Mouse (Mus musculus): ENCODE measurements around the gene Mrpl38. TPM values are rescaled to one million over a fixed set of nuclear protein-coding genes. Genes with fewer than 3 reads are reported as not detected.

The Mrpl38 gene
- polyA plus RNA-seq, 1 experiment from 2014 or later: 86.9 TPM

DNA sequence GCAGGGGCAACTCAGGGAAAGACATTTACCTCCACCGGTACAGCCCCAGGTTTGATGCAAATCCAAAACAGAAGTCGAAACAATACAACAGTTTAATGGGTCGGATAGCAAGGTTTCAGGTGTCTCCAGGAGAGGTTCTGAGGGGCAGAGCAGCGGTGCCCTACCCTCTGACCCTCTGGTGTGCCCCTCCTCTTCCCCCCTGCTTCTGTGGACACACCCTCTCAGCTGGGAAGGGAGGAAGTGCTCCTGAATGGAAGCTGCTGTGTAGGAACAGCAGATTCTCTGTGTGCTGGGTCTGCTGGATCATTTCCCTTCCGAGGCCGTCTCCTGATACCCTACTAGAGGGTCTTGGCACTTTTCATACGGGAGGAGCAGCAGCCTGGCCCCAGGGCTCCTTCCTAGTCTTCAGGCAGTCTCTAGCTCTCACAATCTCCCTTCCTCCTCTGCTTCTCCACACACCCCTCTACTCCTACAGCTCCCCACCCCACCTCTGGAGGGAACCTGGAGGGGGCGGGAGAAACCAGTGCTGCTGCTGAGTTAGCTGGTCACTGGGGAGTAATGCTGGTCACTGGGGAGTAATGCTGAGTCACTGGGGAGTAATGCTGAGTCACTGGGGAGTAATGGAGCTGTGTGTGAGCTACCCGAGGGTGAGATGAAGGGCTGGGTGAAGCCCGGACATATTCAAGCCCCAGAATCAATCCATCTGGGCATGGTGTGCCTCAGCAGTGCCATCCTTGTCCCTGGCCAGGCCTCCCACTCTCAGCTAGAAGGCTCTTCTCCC lies 3.7 kb upstream of the Mrpl38 start:
- no peak overlapping the region for H3K9ac ChIP-seq
- ATAC-seq (ENCODE audit: insufficient number of reproducible peaks, low FRiP score, low TSS enrichment, low read depth): no peak
- H3K4me1 ChIP-seq: peaks cover 18% of the 10 kb centered on the region
- 53% methylated on average over 10 of the region's 10 CpGs for WGBS
- H3K27ac ChIP-seq (replicated peaks): no peak overlapping the region
- peaks cover 60% of the 10 kb centered on the region for H3K36me3 ChIP-seq
- H3K27me3 ChIP-seq: no peaks in the 10 kb centered on the region
- H3K4me2 ChIP-seq (replicated peaks): no peak overlapping the region
- no peaks in the 10 kb centered on the region for H3K9me3 ChIP-seq (replicated peaks)
- H3K4me3 ChIP-seq (replicated peaks): no peak overlapping the region

GRCm38 (mm10) chr11:116138096-116138467 lies 586 bp downstream of the Mrpl38 start:
- H3K9ac ChIP-seq: peak overlapping the region; percentile 87
- peaks cover 45% of the 10 kb centered on the region for H3K36me3 ChIP-seq
- H3K9me3 ChIP-seq (replicated peaks): no peaks in the 10 kb centered on the region
- peaks cover 25% of the 10 kb centered on the region for H3K4me1 ChIP-seq
- no peak for ATAC-seq (ENCODE audit: insufficient number of reproducible peaks, low FRiP score, low TSS enrichment, low read depth)
- H3K27me3 ChIP-seq: no peaks in the 10 kb centered on the region
- H3K4me2 ChIP-seq (replicated peaks): peak overlapping the region; percentile 71
- WGBS: 1% methylated on average over 20 of the region's 20 CpGs
- H3K27ac ChIP-seq (replicated peaks): peak overlapping the region; percentile 80
- peak overlapping the region; percentile 94 for H3K4me3 ChIP-seq (replicated peaks)

DNA sequence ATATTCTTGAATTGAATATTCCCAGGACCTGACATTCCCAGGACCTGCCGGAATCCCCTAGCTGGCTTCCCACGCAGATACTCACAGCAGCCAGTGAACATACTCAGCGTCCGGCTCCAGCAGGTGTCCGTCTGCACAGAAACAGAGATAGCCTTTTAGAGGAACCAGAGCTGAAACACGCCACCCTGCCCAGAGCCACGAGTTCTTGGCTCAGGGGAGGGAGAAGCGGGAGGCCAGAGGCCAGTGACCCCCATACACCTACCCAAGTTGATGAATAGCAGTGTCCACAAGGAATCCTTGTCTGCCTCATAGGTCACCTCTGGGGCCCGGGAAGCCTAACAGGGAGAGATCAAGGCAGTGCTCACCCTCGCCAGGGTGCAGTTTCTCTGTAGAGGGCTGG lies 4.5 kb downstream of the Mrpl38 start:
- Histone ChIP-seq H3K27me3 (no peaks in the 10 kb centered on the region), H3K36me3 (peaks cover 32% of the 10 kb centered on the region), H3K4me1 (peaks cover 55% of the 10 kb centered on the region), H3K27ac (replicated peaks) (no peak overlapping the region), H3K4me3 (replicated peaks) (no peak overlapping the region), H3K9me3 (replicated peaks) (no peaks in the 10 kb centered on the region), H3K9ac (no peak overlapping the region), H3K4me2 (replicated peaks) (no peak overlapping the region)
- WGBS: 86% methylated on average over 10 of the region's 10 CpGs
- no peak for ATAC-seq (ENCODE audit: insufficient number of reproducible peaks, low FRiP score, low TSS enrichment, low read depth)

GRCm38 (mm10) chr11:116133497-116133896 lies 5.2 kb downstream of the Mrpl38 start:
- WGBS: 43% methylated on average over 5 of the region's 5 CpGs
- H3K4me3 ChIP-seq (replicated peaks): no peak overlapping the region
- no peaks in the 10 kb centered on the region for H3K9me3 ChIP-seq (replicated peaks)
- 0 out of 2 replicates have a peak overlapping the region, but pooled peaks have one; percentile 39 for H3K27ac ChIP-seq (replicated peaks)
- peaks cover 32% of the 10 kb centered on the region for H3K36me3 ChIP-seq
- no peak overlapping the region for H3K9ac ChIP-seq
- H3K4me2 ChIP-seq (replicated peaks): no peak overlapping the region
- peaks cover 53% of the 10 kb centered on the region for H3K4me1 ChIP-seq
- no peak for ATAC-seq (ENCODE audit: insufficient number of reproducible peaks, low FRiP score, low TSS enrichment, low read depth)
- H3K27me3 ChIP-seq: no peaks in the 10 kb centered on the region

DNA sequence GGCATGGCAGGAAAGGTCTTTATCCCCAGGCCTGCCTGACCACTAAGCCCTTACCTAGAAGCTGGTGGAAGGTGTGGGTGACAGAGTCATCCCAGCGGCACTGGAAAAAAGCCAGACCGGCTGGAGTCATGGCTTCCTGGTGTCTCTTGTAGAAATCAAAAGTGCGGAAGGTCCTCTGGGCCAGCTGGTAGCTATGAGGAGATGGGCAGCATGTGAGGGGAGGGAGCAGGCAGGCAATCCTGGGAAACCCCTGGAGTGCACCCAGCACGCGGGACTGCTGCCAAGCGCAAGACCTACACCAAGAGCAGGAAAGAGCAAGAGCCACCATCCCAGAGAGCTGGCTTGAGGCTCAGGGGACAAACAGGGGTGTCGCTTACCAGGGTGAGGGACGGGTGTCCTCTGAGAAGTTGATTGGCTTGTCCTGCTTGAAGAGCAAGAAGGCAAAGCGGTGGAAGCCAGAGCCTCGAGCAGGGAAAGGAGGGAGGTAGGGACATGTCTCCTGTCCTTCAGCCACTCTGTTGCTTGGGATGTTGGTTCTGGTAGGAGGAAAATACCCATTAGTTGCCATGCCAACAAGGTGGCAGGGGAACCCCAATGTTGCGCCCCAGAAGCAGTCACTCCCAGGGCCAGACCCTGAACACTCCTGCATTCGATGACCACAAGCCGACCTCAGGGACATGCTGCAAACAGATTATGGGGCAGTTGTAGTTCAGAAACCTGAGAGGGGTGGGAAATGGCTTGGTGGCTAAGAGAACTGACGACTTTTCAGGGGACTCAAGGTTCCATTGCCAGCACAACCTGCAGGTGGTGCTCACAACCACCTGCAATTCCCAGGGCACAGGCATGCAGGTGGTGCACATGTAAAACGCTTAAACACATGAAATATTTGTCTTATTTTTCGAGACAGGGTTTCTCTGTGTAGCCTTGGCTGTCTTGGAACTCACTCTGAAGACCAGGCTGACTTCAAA lies 6.0 kb downstream of the Mrpl38 start:
- Histone ChIP-seq H3K4me2 (replicated peaks) (no peak overlapping the region), H3K27ac (replicated peaks) (peak overlapping the region; percentile 44), H3K36me3 (peaks cover 32% of the 10 kb centered on the region), H3K9me3 (replicated peaks) (no peaks in the 10 kb centered on the region), H3K9ac (0 out of 2 replicates have a peak overlapping the region, but pooled peaks have one; percentile 18), H3K27me3 (no peaks in the 10 kb centered on the region), H3K4me1 (peaks cover 52% of the 10 kb centered on the region), H3K4me3 (replicated peaks) (no peak overlapping the region)
- ATAC-seq (ENCODE audit: insufficient number of reproducible peaks, low FRiP score, low TSS enrichment, low read depth): no peak
- WGBS: 72% methylated on average over 16 of the region's 16 CpGs

DNA sequence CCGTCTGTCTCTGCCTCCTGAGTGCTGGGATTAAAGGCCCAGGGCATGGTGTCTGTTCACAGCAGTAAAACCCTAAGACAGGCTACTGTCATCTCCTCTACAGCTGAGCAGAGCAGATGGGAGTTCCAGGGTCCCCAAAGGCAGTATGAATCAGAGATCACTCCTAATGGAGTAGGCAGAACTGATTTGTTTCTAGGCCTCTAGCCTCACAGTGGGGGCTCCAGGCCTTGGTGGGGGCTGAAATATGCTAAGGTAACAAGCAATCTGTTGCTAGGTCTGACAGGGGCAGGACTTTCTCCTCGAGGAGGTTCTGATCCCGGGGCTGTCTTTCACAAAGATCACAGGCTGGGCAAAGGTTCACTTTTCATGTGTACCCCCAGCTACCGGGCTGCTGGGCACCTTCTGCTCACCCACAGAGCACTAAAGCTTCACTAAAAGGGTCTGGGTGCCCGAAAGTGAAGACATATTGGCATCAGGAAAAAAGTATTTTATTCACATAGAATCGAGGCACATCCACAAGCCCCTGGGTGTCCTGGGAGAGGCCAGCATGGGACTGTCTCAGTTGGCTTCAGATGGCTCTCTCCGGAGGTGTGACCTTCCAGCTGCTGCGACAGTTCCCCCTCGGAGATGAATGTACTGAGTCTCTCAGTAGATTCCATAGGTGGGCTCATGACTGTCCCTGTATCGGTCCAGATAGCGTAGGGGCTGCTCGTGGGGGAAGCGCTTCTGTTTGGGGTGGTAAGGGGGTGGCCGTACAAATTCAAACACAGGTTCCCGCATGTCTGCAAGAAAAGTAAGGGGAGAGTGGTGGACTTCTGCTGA lies 7.1 kb downstream of the Mrpl38 start:
- peak overlapping the region; percentile 63 for H3K4me3 ChIP-seq (replicated peaks)
- H3K27me3 ChIP-seq: no peaks in the 10 kb centered on the region
- H3K4me1 ChIP-seq: peaks cover 56% of the 10 kb centered on the region
- peaks cover 32% of the 10 kb centered on the region for H3K36me3 ChIP-seq
- peak overlapping the region; percentile 94 for H3K27ac ChIP-seq (replicated peaks)
- no peak overlapping the region for H3K9ac ChIP-seq
- no peak for ATAC-seq (ENCODE audit: insufficient number of reproducible peaks, low FRiP score, low TSS enrichment, low read depth)
- WGBS: 82% methylated on average over 15 of the region's 15 CpGs
- H3K4me2 ChIP-seq (replicated peaks): peak overlapping the region; percentile 78
- no peaks in the 10 kb centered on the region for H3K9me3 ChIP-seq (replicated peaks)

GRCm38 (mm10) chr11:116130488-116131205 lies 8.0 kb downstream of the Mrpl38 start, which contains the start of gene Trim65:
TSS of gene Trim65 (minus strand) at chr11:116131128.
- Histone ChIP-seq H3K27ac (replicated peaks) (peak within 1 kb of the TSS; percentile 94), H3K4me2 (replicated peaks) (peak within 1 kb of the TSS; percentile 78), H3K9me3 (replicated peaks) (no peaks in the 10 kb centered on the region), H3K27me3 (no peaks in the 10 kb centered on the region), H3K4me3 (replicated peaks) (peak within 1 kb of the TSS; percentile 63), H3K9ac (peak within 1 kb of the TSS; percentile 52), H3K4me1 (peaks cover 57% of the 10 kb centered on the region), H3K36me3 (peaks cover 35% of the 10 kb centered on the region)
- WGBS: under 1% methylated on average over 69 of the region's 69 CpGs
- peak; percentile 85 for ATAC-seq (ENCODE audit: insufficient number of reproducible peaks, low FRiP score, low TSS enrichment, low read depth)

GRCm38 (mm10) chr11:116129993-116130487 lies 8.6 kb downstream of the Mrpl38 start:
- H3K36me3 ChIP-seq: peaks cover 38% of the 10 kb centered on the region
- no peak for ATAC-seq (ENCODE audit: insufficient number of reproducible peaks, low FRiP score, low TSS enrichment, low read depth)

DNA sequence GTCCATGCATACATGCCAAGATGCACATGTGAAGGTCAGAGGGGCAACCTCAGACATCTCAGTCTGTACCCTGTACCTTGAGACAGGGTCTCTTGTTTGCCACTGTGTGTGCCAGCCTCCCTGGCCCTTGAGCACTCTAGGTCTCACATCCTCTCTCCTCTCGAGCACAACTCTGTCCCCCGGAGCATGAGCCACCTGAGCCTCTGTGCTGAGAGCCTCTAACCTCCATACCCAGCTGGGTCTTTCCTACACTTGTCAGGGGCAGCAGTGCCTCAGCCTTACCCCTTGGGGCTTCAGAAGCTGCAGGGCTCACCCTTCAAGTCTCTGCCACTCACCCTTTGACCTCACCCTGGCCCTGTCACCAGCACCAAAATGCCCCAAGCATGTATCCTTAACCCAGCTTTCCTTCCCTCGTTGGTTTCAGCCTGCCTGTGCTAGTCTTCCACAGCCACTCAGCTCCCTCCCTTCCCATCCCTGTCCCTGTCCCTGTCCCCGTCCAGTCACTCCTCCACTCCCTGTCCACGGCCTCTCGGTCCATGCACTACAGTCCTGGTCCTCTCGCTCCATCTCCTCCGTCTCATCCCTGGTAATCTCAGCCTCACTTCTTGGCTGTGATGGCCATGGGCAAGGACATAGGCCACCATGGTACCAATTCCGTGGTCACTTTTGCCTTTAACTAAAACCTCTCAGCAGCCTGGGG lies 9.4 kb downstream of the Mrpl38 start:
- Histone ChIP-seq H3K27me3 (no peaks in the 10 kb centered on the region), H3K4me1 (peaks cover 57% of the 10 kb centered on the region), H3K36me3 (peaks cover 30% of the 10 kb centered on the region), H3K4me2 (replicated peaks) (peak overlapping the region; percentile 78), H3K27ac (replicated peaks) (no peak overlapping the region), H3K9me3 (replicated peaks) (no peaks in the 10 kb centered on the region), H3K4me3 (replicated peaks) (no peak overlapping the region; the same call in 1 of the 2 replicates), H3K9ac (no peak overlapping the region)
- WGBS: 75% methylated on average over 9 of the region's 9 CpGs
- no peak for ATAC-seq (ENCODE audit: insufficient number of reproducible peaks, low FRiP score, low TSS enrichment, low read depth)

More at GRCm38 (mm10) chr11:116129993-116130487, 8.6 kb downstream of the Mrpl38 start:
- Histone ChIP-seq H3K27me3 (no peaks in the 10 kb centered on the region), H3K4me2 (replicated peaks) (peak overlapping the region; percentile 78), H3K27ac (replicated peaks) (peak overlapping the region; percentile 94), H3K4me1 (peaks cover 57% of the 10 kb centered on the region), H3K9me3 (replicated peaks) (no peaks in the 10 kb centered on the region), H3K4me3 (replicated peaks) (peak overlapping the region; percentile 63), H3K9ac (peak overlapping the region; percentile 52)
- 44% methylated on average over 8 of the region's 8 CpGs for WGBS
